ENCODE assay signal across 13 mouse cellular contexts in the genomic region with DNA sequence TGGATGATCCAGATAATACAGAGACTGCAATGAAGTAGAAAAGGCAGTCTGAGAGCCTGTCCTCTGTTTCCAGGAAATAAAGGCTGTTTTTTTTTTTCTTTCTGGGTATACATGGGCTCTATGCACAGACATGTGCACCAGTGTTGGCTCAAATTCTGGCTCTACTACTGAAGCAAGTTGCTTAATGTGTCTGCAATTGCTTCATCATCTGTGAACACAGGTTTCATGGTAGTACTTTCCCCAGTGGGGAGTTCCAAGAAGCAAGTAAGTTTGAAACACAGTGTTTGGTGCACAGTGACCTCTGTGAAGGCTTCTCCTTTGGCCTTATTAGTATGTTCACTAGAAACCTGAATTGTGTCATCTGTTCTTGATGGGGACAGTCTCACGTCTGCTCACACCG.
"Had no signal": no experiment of that assay in that cellular context is flagged by ENCODE, and none has a peak within 500 bp of the region (broad histone marks: within the 10 kb centered on the region; RNA-seq: fewer than 3 reads in every experiment).

No protein-coding gene starts in this region.

- DNase-seq: kidney, adult 8-10 months; kidney, postnatal 14 days; kidney, postnatal 4 days; liver; lung, adult 18-20 months; lung, postnatal 10 days; lung, postnatal 36 days; retina, postnatal 1 day; right cerebral cortex, postnatal 25 days; spleen, adult 18-20 months; thymus, adult 2 months; thymus, postnatal 14 days; thymus, postnatal 4 days had no signal
